Mouse (Mus musculus): ENCODE data around the gene Eng.

Eng gene

GRCm38 (mm10) chr2:32682721-32683417 is 36.5 kb downstream of the Eng start:
- no peak for DNase-seq

- no peak for DNase-seq
These were observed 37.3 kb downstream of the Eng start for GRCm38 (mm10) chr2:32683701-32684100.

GRCm38 (mm10) chr2:32684681-32685428 is 38.5 kb downstream of the Eng start:
- no peak for DNase-seq

- no peak for DNase-seq
These were observed 39.4 kb downstream of the Eng start for GRCm38 (mm10) chr2:32685807-32686206.

- no peak for DNase-seq
These were observed 40.2 kb downstream of the Eng start for GRCm38 (mm10) chr2:32686640-32687039.

GRCm38 (mm10) chr2:32687562-32687961 is 41.2 kb downstream of the Eng start:
- DNase-seq: no peak

GRCm38 (mm10) chr2:32689420-32689819 is 43.0 kb downstream of the Eng start:
- peak; percentile 91 to 96 for DNase-seq

GRCm38 (mm10) chr2:32691041-32691440 is 44.6 kb downstream of the Eng start:
- DNase-seq: no peak

GRCm38 (mm10) chr2:32692496-32692895 is 46.1 kb downstream of the Eng start:
- no peak for DNase-seq

- peak; percentile 67 to 72 for DNase-seq
These were observed 46.9 kb downstream of the Eng start for GRCm38 (mm10) chr2:32693282-32693681.

- peak; percentile 96 to 97 for DNase-seq
These were observed 47.5 kb downstream of the Eng start for GRCm38 (mm10) chr2:32693823-32694411.

- no peak for DNase-seq
These were observed 48.3 kb downstream of the Eng start for GRCm38 (mm10) chr2:32694691-32695090.

GRCm38 (mm10) chr2:32699680-32700079 is 53.3 kb downstream of the Eng start:
- peak in 1 of 2 experiments; percentile 64 for DNase-seq

GRCm38 (mm10) chr2:32700966-32701743 is 54.8 kb downstream of the Eng start:
- peak; percentile 61 to 63 for DNase-seq

GRCm38 (mm10) chr2:32703046-32703445 is 56.7 kb downstream of the Eng start:
- DNase-seq: no peak

GRCm38 (mm10) chr2:32704021-32704421 is 57.6 kb downstream of the Eng start, which contains the start of gene Fpgs:
Gene Fpgs (minus strand): TSS chr2:32704145.
- DNase-seq: peak; percentile 90 to 93

- DNase-seq: peak in 1 of 2 experiments; percentile 22
These were observed 58.6 kb downstream of the Eng start for GRCm38 (mm10) chr2:32705018-32705417.

GRCm38 (mm10) chr2:32706971-32707370 is 60.6 kb downstream of the Eng start:
- no peak for DNase-seq

GRCm38 (mm10) chr2:32708643-32709042 is 62.2 kb downstream of the Eng start:
- DNase-seq: peak in 1 of 2 experiments; percentile 77

- no peak for DNase-seq
These were observed 63.2 kb downstream of the Eng start for GRCm38 (mm10) chr2:32709521-32710137.

- no peak for DNase-seq
These were observed 64.0 kb downstream of the Eng start for GRCm38 (mm10) chr2:32710425-32710824.

GRCm38 (mm10) chr2:32711301-32712056 is 65.1 kb downstream of the Eng start:
- DNase-seq: peak in 1 of 2 experiments; percentile 45
